Mouse (Mus musculus) liver, embryonic 14.5 days (tissue): ENCODE results near the gene Gjb6. TPM values are rescaled to one million over a fixed set of nuclear protein-coding genes. Genes with fewer than 3 reads are reported as not detected.

Experiments
- ATAC-seq: fragments of 200-750 bp; cut with Nextera tagmentation; 2 replicates; pipeline ENCODE4 v1.8.0; 2017; ENCODE audit warnings: moderate number of reproducible peaks, mild to moderate bottlenecking, moderate library complexity; ENCODE audit not compliant: insufficient read depth
- DNase-seq, 3 experiments: peaks; one replicate each; pipeline ENCODE4 v3.0.0-alpha.2; 2012 to 2013; ENCODE audit warnings: low read depth in 3 of 3, low spot score in 3 of 3
- H3K27ac ChIP-seq: fragments of 300-500 bp; sonication (generic); 2 replicates; pipeline ENCODE4 v1.5.1; 2014; ENCODE audit warnings: moderate library complexity, mild to moderate bottlenecking, control low read depth, inconsistent platforms
- H3K27me3 ChIP-seq: fragments of 300-500 bp; sonication (generic); 2 replicates; pipeline ENCODE4 v1.6.1; 2014; ENCODE audit warnings: mild to moderate bottlenecking, low read length, moderate library complexity; ENCODE audit not compliant: control insufficient read depth, insufficient read depth
- H3K36me3 ChIP-seq: fragments of 300-500 bp; sonication (generic); replicated peaks from 2 replicates; pipeline ENCODE4 v1.6.1; 2014; ENCODE audit warnings: low read depth; ENCODE audit not compliant: control insufficient read depth, insufficient read depth
- H3K4me1 ChIP-seq, 2 experiments: fragments of 200-500 bp in 1 of 2; fragments of 300-500 bp in 1 of 2; sonication (generic) in 1 of 2; replicated peaks; 2 replicates each; pipeline ENCODE4 v1.6.1; 2012 to 2014; ENCODE audit warnings: antibody characterized with exemption in 1 of 2, inconsistent platforms in 1 of 2, low read length in 1 of 2; ENCODE audit not compliant: control insufficient read depth in 2 of 2, insufficient read depth in 2 of 2
- H3K4me2 ChIP-seq: fragments of 300-500 bp; sonication (generic); 2 replicates; pipeline ENCODE4 v1.6.1; 2014; ENCODE audit warnings: low read depth, mild to moderate bottlenecking, control low read depth, moderate library complexity
- H3K4me3 ChIP-seq, 2 experiments: fragments of 200-500 bp in 1 of 2; fragments of 300-500 bp in 1 of 2; sonication (generic) in 1 of 2; 2 replicates each; pipeline ENCODE4 v1.5.1; 2012 to 2014; ENCODE audit warnings: low read depth in 2 of 2, low read length in 2 of 2, mild to moderate bottlenecking in 2 of 2, control low read depth in 1 of 2, inconsistent platforms in 1 of 2, moderate library complexity in 1 of 2; ENCODE audit not compliant: insufficient read depth in 1 of 2
- H3K9ac ChIP-seq: fragments of 300-500 bp; sonication (generic); replicated peaks from 2 replicates; pipeline ENCODE4 v1.6.1; 2014; ENCODE audit warnings: mild to moderate bottlenecking, control low read depth, moderate library complexity
- H3K9me3 ChIP-seq: fragments of 300-500 bp; sonication (generic); 2 replicates; pipeline ENCODE4 v1.6.1; 2016; ENCODE audit warnings: low read length, mixed read lengths; ENCODE audit not compliant: control insufficient read depth
- CTCF ChIP-seq: IDR thresholded peaks from 2 replicates; pipeline ENCODE4 v1.5.1; 2016; ENCODE audit warnings: antibody characterized with exemption, low read depth, control low read depth
- EP300 ChIP-seq: IDR thresholded peaks from 2 replicates; pipeline ENCODE4 v1.6.1; 2016; ENCODE audit warnings: antibody characterized with exemption, low read depth
- WGBS: fragments of 180-500 bp; shearing (Covaris S2); extraction: QIAGEN DNeasy Blood & Tissue Kit; methylation state at CpG from one replicate; pipeline ENCODE4 v1.1.7; 2014; ENCODE audit not compliant: insufficient replicate concordance; 5-methylcytosine and 5-hydroxymethylcytosine counted together
- polyA plus RNA-seq, 2 experiments: library from polyadenylated mRNA; depleted of rRNA in 1 of 2; stranded (reverse) in 1 of 2; unstranded in 1 of 2; fragments of >200 nt; fragmentation: Nextera tagmentation in 1 of 2; extraction: Ambion mirVana in 1 of 2; gene quantifications; 2 replicates each; pipeline versions ENCODE4 v1.2.1 to v1.2.3; 2012 to 2014

Gene Gjb6
- polyA plus RNA-seq, 2 experiments = 0.06 TPM; not detected in 1

DNA sequence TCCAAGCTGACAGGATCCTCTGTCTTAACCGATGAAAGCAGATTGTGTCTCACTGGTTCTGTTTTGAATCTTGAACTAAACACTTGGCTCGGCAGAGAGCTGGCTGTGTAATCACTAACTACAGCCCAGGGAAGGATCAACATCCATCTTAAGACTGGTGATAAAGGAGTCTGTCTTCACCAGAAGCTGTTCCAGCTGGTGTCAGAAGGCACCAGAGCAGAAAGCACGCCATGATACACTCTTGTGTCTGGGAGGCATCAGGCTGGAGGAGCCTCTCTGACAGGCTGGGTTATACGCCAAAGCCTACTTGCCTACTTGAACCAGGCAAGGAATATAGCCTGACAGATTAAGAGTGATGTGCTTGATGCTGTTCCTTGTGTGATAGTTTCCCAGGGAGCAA, 12.3 kb upstream of the Gjb6 start:
- TF ChIP-seq EP300 (no peak), CTCF (no peak)
- WGBS = 46% methylated on average over 4 of the region's 4 CpGs
- Histone ChIP-seq H3K4me1 (no peaks in the 10 kb centered on the region), H3K9ac (no peak overlapping the region), H3K4me2 (no peak overlapping the region), H3K9me3 (no peaks in the 10 kb centered on the region), H3K27ac (no peak overlapping the region), H3K27me3 (no peaks in the 10 kb centered on the region), H3K36me3 (no peaks in the 10 kb centered on the region), H3K4me3 (no peak overlapping the region)
- ATAC-seq = no peak
- DNase-seq = no peak

DNA sequence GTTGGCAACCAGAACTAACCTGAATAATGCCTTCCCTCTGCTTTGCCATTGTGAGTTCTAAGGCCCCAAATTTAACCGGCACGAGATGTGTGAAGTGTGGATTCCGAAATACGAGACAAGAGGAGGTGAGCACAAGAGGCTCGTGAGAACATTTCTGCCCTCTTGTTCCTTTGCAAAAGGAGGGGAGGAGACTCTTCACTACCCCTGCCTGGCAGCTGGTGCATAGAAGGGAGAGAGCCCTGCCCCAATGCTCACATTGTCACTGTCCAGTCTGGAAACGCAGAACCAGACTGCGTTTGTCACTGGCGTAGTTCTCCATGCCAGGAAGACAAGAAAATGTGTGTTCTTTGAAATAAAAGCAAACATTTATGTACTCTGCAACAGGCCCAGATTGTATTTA, 1.9 kb upstream of the Gjb6 start:
- WGBS = 64% methylated on average over 8 of the region's 8 CpGs
- ATAC-seq (no peak), DNase-seq (no peak)
- Histone ChIP-seq H3K27me3 (peaks cover 23% of the 10 kb centered on the region), H3K4me3 (no peak overlapping the region), H3K9ac (no peak overlapping the region), H3K36me3 (no peaks in the 10 kb centered on the region), H3K4me1 (no peaks in the 10 kb centered on the region), H3K27ac (no peak overlapping the region), H3K4me2 (no peak overlapping the region), H3K9me3 (no peaks in the 10 kb centered on the region)
- TF ChIP-seq CTCF = no peak
- TF ChIP-seq EP300 = no peak

DNA sequence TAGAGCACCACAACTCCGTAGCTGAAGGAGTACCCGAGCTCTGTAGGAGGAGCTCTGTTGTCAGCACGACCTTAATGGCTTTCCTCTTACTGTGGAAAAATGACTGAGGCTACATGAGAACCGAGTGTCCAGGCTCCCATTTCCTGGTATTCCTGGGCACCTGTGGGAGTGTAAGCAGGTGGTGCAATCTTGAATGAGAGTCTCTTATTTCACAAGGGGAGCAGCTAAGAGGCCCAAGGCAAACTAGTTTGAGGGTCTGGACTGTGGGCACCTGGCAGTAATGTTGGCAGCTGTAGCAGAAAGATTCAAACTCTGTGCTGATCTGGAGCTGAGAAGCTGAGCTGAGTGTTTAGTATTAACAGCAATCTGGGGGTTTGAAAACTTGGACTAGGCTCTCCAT, 6.0 kb downstream of the Gjb6 start:
- Histone ChIP-seq H3K36me3 (no peaks in the 10 kb centered on the region), H3K4me3 (no peak overlapping the region), H3K27me3 (peaks cover 4% of the 10 kb centered on the region), H3K9ac (no peak overlapping the region), H3K9me3 (no peaks in the 10 kb centered on the region), H3K27ac (no peak overlapping the region), H3K4me1 (no peaks in the 10 kb centered on the region), H3K4me2 (no peak overlapping the region)
- DNase-seq (no peak), ATAC-seq (no peak)
- TF ChIP-seq CTCF = no peak
- TF ChIP-seq EP300 = no peak
- 50% methylated on average over 4 of the region's 4 CpGs for WGBS

DNA sequence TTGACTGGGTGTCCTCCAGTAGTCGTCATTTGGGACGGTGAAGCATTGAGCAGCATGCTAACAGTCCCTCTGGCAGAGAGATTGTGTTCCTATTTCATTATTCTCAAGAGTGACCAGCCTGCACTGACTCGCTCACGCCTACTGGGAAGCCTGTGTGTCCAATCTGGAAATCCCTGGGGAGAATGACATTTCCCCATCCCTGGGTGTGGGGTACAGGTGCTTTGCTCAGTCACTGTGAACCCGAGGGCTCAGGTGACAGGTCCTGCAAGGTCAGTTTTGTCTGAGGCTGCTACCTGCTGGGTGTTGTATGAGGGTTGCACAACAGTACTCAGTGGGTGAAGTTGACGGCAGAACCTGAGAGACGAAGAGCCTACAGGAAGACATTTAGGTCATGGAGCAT, 11.1 kb downstream of the Gjb6 start:
- DNase-seq = no peak
- Histone ChIP-seq H3K9ac (no peak overlapping the region), H3K27ac (no peak overlapping the region), H3K9me3 (no peaks in the 10 kb centered on the region), H3K4me1 (no peaks in the 10 kb centered on the region), H3K4me3 (no peak overlapping the region), H3K36me3 (no peaks in the 10 kb centered on the region), H3K27me3 (no peaks in the 10 kb centered on the region), H3K4me2 (no peak overlapping the region)
- 68% methylated on average over 7 of the region's 7 CpGs for WGBS
- TF ChIP-seq CTCF (no peak), EP300 (no peak)
- ATAC-seq = no peak

DNA sequence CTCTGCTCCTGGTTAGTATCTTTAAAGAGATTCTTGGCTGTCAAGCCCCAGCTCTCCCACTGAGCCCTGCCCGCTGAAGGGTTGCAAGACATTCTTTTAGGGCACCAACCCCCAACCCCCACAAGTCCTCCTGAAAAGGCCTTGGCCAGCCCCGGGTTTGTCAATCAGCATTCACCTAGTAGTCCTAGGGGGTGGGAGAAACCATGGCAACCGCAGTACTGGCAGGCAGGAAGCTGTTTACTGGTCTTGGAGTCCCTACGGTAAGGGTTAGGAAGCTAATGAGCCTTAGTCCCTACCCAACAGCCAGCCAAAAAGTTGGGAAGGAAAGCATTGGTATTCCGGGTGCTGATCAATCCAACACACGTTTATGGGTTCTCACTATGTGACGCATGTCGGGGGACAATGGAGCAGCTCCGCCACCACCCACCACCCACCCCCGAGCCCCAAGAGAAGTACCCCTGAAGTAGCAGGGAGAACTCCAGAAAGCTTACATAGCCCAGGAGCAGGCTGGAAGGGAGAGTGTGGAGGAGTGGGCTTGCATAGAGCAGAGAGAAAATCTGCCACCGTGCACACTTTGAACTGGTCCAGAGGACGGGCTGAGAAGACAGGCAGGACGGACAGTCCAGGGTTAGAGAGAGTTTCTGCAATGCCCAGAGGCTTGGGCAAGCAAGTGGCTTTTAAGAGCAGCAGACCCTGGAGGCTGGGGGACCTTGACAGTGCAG, 17.4 kb downstream of the Gjb6 start, which contains the start of gene Gm4491:
TSS of gene Gm4491 (minus strand) at position 61 of the 722 bp plus-strand sequence.
- Histone ChIP-seq H3K27ac (no peak within 1 kb of the TSS), H3K9ac (no peak within 1 kb of the TSS), H3K36me3 (no peaks in the 10 kb centered on the region), H3K27me3 (no peaks in the 10 kb centered on the region), H3K4me2 (no peak within 1 kb of the TSS), H3K9me3 (no peaks in the 10 kb centered on the region), H3K4me1 (no peaks in the 10 kb centered on the region), H3K4me3 (no peak within 1 kb of the TSS)
- no peak for TF ChIP-seq EP300
- TF ChIP-seq CTCF = no peak
- no peak for ATAC-seq
- DNase-seq = no peak
- WGBS = 32% methylated on average over 13 of the region's 13 CpGs
